Mouse (Mus musculus) G1E (cell line): ENCODE measurements around the gene Itpr3.

Source experiments
- CTCF ChIP-seq: IDR thresholded peaks from 2 replicates; pipeline ENCODE4 v1.5.1; 2012; ENCODE audit warnings: low read depth, low read length, inconsistent platforms, mixed read lengths
- GATA1 ChIP-seq: IDR thresholded peaks from 2 replicates; pipeline ENCODE4 v1.6.1; 2012; ENCODE audit warnings: borderline replicate concordance, low read length, inconsistent platforms, mixed read lengths

DNA sequence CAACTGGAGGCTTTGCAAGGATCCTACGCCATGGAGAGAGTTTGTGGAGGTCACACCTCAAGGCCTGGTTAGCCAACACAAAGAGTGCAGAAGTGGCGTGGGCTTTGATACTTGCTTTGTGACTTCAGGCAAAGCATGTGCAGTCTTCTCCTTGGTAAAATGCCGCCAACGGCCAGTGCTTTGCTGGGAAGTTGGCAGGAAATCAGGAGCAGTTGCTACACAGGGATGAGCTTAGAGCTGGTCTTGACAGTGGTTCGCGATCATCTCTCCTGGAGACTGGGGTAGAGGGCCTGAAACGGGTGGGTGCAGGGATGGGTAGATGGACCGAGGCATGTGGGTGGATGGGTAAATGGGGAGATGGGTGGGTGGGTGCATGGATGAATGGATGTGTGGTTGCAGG, 15.3 kb downstream of the Itpr3 start:
- TF ChIP-seq CTCF (no peak), GATA1 (no peak)
